Mouse (Mus musculus): ENCODE results near the gene Emsy.

DNA sequence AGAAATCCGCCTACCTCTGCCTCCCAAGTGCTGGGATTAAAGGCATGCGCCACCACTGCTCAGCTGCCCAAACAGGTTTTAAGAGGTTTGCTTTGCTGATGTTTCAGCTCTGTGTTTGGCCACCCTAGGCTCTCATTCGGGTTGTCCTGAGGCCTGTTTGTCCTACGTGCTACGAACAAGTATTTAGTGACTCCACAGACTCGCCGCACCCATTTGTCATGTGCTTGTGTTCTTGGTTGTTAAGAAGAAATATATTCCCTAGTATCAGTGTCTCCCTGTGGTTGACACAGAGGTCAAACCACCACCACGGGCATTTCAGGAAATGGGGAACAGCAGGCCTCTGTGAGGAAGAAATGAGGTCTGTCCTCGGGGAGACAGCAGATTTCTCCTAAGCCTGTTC, 14.8 kb upstream of the Emsy start:
- TF ChIP-seq CTCF (IDR thresholded peaks at IDR 0.05; ENCODE audit: extremely low read depth, insufficient read depth, insufficient read length, insufficient replicate concordance) (no peak), POLR2A (IDR thresholded peaks at IDR 0.05; ENCODE audit: low read depth, low read length) (no peak)

Measured in spleen, adult 2 months (tissue).